In genomic region chr7:110727049-110727448, GRCm38 (mm10) we compare ENCODE assay signal across 9 mouse cellular contexts. TPM values are rescaled to one million over a fixed set of nuclear protein-coding genes. Genes with fewer than 3 reads are reported as not detected.
DNase-seq lines count a peak whose midpoint lies in the region; ATAC-seq and TF ChIP-seq lines count a peak whose summit lies in the region.
"Had no signal": no experiment of that assay in that cellular context is flagged by ENCODE, and none has a peak within 500 bp of the region (broad histone marks: within the 10 kb centered on the region; RNA-seq: fewer than 3 reads in every experiment).

No protein-coding gene starts in this region.

- no peaks in the 10 kb centered on the region for H3K27me3 ChIP-seq in Patski
- H3K27me3 ChIP-seq in hindbrain, embryonic 16.5 days (replicated peaks; ENCODE audit: control insufficient read depth, insufficient read depth, low read length): no peaks in the 10 kb centered on the region
- no peaks in the 10 kb centered on the region for H3K27me3 ChIP-seq in midbrain, embryonic 15.5 days (replicated peaks)

- H3K9ac ChIP-seq in hindbrain, embryonic 16.5 days (ENCODE audit: low read depth, low read length): no peak overlapping the region
- H3K9ac ChIP-seq in midbrain, embryonic 15.5 days: no peak overlapping the region

- no peak for ATAC-seq in Patski
- ATAC-seq in hindbrain, embryonic 16.5 days: peak; percentile 52; the same call in 1 of the 2 replicates
- ATAC-seq in midbrain, embryonic 15.5 days (replicated peaks): peak; percentile 52; the same call in 1 of the 2 replicates

- 29% methylated on average over 2 of the region's 2 CpGs for WGBS in hindbrain, embryonic 16.5 days
- WGBS in midbrain, embryonic 15.5 days: 38% methylated on average over 2 of the region's 2 CpGs

- DNase-seq in heart, adult 9 months (ENCODE audit: low spot score in 2 of 2): peak; percentile 46 to 65
- no peak for DNase-seq in heart, postnatal 36 days
- no peak for DNase-seq in Patski (ENCODE audit: low read depth, low spot score)
- DNase-seq in embryo, embryonic 10 days (ENCODE audit: low spot score): peak; percentile 87
- peak; percentile 56 to 81 for DNase-seq in left cerebral cortex, postnatal 25 days (ENCODE audit: low spot score in 2 of 2)
- DNase-seq in thymus, postnatal 0 days (ENCODE audit: low spot score): peak; percentile 76

- intact Hi-C loops in heart, postnatal 36 days (cut with DNase I): loop anchor here (1.0 to 5.0 kb wide), 2 partner anchors 74 to 200 kb away; no protein-coding TSS in a partner anchor
- intact Hi-C loops in left cerebral cortex, postnatal 25 days (cut with DNase I): loop anchor here (1.0 to 5.0 kb wide), 3 partner anchors 74 to 288 kb away; no protein-coding TSS in a partner anchor

- H3K9me3 ChIP-seq in hindbrain, embryonic 16.5 days (ENCODE audit: control insufficient read depth, low read length): no peaks in the 10 kb centered on the region
- H3K9me3 ChIP-seq in midbrain, embryonic 15.5 days: no peaks in the 10 kb centered on the region

- POLR2A ChIA-PET in Patski (lab: Charles Lee): no interaction called here

- H3K36me3 ChIP-seq in hindbrain, embryonic 16.5 days (ENCODE audit: control insufficient read depth, insufficient read depth, low read length): no peaks in the 10 kb centered on the region
- H3K36me3 ChIP-seq in midbrain, embryonic 15.5 days (replicated peaks): no peaks in the 10 kb centered on the region

- no peaks in the 10 kb centered on the region for H3K4me1 ChIP-seq in hindbrain, embryonic 16.5 days (ENCODE audit: control insufficient read depth, insufficient read depth, low read depth, low read length)
- peaks cover 8% of the 10 kb centered on the region; the same call in 1 of the 2 replicates for H3K4me1 ChIP-seq in midbrain, embryonic 15.5 days

- H3K4me2 ChIP-seq in hindbrain, embryonic 16.5 days (ENCODE audit: low read length): no peak overlapping the region
- H3K4me2 ChIP-seq in midbrain, embryonic 15.5 days: no peak overlapping the region

- peak; percentile 82 for TF ChIP-seq CTCF in Patski (IDR thresholded peaks at IDR 0.05)

- in situ Hi-C loops in Patski (cut with MboI; ENCODE audit: low pct_unique_long_range_greater_than_20kb): loop anchor here (5.0 kb wide), 2 partner anchors 75 to 290 kb away; no protein-coding TSS in a partner anchor

- CTCF ChIA-PET in Patski (lab: Charles Lee): interaction anchor here (0.7 to 2.8 kb wide), 15 partner anchors 11 to 203 kb away, joined by 3 to 29 read pairs (median 4); no protein-coding TSS in a partner anchor

- no peak overlapping the region for H3K4me3 ChIP-seq in hindbrain, embryonic 16.5 days (ENCODE audit: low read length)
- no peak overlapping the region for H3K4me3 ChIP-seq in midbrain, embryonic 15.5 days

- no peak overlapping the region for H3K27ac ChIP-seq in hindbrain, embryonic 16.5 days (ENCODE audit: low read depth, low read length)
- no peak overlapping the region for H3K27ac ChIP-seq in midbrain, embryonic 15.5 days
- H3K27ac ChIP-seq: macrophage had no signal

RNA-seq across cellular contexts. Expression of gene Ampd3, which starts 41.0 kb away (rescaled TPM):
- 10 to 100 TPM; 31.5 to 45.8 TPM for total RNA-seq in heart, postnatal 36 days (2021)
- 59.3 TPM for polyA plus RNA-seq in Patski (2021)
- polyA plus RNA-seq in hindbrain, embryonic 16.5 days (2015; fragmentation: Nextera tagmentation; extraction: Ambion mirVana): 14.3 and 14.9 TPM in 2 replicates
- 10 to 100 TPM; 22.0 to 24.2 TPM for total RNA-seq in left cerebral cortex, postnatal 25 days (2021)
- polyA plus RNA-seq in midbrain, embryonic 15.5 days (2015; fragmentation: Nextera tagmentation; extraction: Ambion mirVana): 9.7 and 10.1 TPM in 2 replicates
- 5.6 and 6.2 TPM in 2 replicates for polyA plus RNA-seq in thymus, postnatal 0 days (2015; fragmentation: Nextera tagmentation; extraction: Ambion mirVana)

Comparison
In these comparisons a context has a peak if more than half of its experiments do, and no peak if none do; other contexts are left out.
1. DNase-seq: peak in heart, adult 9 months (2 of 2), embryo, embryonic 10 days (single experiment), left cerebral cortex, postnatal 25 days (2 of 2) and thymus, postnatal 0 days (single experiment); none in heart, postnatal 36 days (0 of 2) and Patski (single experiment).